Mouse (Mus musculus) gastrocnemius, postnatal 25 days (tissue): Measurements from ENCODE around the gene Nolc1. TPM values are rescaled to one million over a fixed set of nuclear protein-coding genes. Genes with fewer than 3 reads are reported as not detected.

Source experiments
- DNase-seq: peaks from one replicate; pipeline ENCODE4 v3.0.0; 2022
- total RNA-seq, 2 experiments: library from RNA; stranded (reverse); gene quantifications; 1 replicate in 1 of 2; 2 replicates in 1 of 2; pipeline ENCODE4 v1.2.3; 2021

Nolc1 gene
- total RNA-seq, 2 experiments from 2014 or later, result 15.0 to 19.7 TPM

- DNase-seq, result peak; percentile 72
Measured at GRCm38 (mm10) chr19:46041933-46042475, 33.7 kb upstream of the Nolc1 start.

DNA sequence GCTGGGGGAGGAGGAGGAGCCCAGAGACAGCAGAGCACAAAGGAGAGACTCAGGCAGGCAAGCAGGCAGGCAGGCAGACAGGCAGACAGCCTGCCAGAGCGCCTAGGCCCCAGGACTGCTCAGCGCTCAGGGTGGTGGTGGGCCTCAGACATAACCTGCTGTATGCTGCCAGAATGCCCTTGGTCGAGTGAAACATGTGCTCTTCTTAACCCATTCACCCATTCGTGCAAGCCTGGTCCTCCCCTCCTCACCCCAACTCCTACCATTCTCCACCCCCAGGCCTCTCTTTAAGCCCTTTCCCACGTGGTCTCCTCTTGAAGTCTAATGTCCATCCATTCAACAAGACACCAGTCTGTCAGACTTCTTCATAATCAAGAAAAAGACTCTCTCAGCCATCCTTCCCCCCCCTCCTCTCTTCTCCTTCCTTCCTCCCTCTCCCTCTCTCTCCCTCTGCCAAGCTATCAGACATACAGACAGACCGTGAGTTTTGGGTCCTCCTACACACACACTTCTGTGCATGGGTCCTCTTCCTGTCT is 33.1 kb upstream of the Nolc1 start:
- DNase-seq, result no peak

DNA sequence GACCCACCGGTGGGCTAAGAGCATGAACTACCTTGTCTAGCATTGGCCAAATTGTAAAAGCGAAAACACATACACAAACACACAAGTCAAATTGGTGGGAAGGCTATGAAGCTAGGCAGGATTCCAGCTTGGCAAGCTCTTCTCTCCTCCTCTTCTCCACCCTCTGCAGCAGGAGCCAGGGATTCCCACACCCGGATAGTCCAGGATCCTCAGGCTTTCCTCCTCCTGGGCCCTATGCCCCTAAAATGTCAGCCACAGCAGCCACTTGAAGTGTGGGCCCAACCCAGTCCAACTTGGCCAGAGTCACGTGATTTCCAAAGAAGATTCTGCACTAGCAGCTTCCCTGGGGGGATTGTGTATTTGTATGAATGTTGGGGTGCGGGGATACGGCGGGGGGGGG is 32.3 kb upstream of the Nolc1 start:
- peak; percentile 46 for DNase-seq

DNA sequence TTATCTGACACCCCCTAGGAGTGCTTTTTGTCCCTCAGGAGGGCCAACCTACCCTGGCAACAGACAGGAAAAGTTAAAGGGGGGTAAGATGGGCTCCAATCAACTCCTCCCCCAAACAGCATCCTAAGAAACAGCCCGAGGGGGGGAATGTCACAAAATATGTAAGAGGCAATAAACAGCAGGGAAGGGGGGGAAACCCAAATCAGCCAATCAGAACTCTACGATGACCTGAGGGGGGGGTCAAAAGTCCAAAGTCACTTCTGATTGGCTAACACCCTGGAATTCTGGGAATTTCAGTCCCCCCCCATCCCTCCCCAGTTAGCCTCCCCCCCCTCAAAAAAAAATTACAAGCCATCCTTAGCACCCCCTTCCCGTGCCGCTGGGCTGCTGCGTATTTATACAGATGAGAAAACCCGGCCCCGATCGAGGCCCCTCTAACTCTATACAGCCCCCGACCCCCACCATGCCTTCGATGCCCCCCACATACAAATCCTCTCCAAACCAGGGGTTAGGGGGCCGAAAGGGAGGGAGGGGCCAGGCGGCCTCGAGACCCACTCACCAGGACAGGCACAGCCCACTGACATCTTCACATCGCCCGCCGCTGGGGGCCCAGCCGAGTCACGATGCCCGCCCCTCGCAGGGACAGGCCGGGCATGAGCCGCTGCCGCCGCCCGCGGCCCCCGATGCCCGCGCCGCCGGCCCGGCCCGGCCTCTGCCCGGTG is 31.2 kb upstream of the Nolc1 start, which contains the start of gene Pprc1:
TSS of gene Pprc1 (plus strand) at position 616 of the 722 bp plus-strand sequence.
- peak; percentile 70 for DNase-seq

GRCm38 (mm10) chr19:46044993-46045695 is 30.5 kb upstream of the Nolc1 start, which contains the start of gene Ldb1:
TSS of gene Ldb1 (minus strand) at chr19:46045214.
- peak; percentile 87 for DNase-seq

DNA sequence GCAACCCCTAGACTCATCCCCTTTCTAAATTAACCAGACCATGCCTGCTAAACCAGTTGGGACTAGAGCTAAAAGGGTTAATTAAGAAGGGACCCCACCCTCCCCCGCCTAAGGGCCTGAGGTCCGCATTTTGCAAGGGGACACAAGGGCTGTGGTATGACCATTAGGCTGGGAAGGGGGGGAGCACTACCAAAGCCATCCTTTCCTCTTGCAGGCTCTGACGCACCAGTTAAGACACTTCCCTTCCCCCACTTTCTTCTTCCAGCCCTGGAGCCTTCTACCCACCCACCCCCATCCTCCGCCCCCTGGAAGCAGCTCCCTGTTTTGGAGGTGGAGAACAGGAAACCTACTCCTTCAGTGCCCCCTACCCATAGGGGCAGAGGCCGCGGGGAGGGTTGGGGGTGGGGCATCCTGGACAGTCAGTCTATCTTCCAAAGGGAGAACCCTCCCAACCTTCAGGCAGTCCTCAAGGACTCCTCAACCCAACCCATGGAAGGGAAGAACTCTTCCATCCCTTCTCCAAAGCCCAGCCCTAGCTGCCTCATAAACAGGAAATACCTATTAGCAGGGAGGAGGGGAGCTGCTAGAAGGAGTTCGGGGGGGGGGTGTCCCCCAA is 29.9 kb upstream of the Nolc1 start:
- peak; percentile 71 for DNase-seq

DNA sequence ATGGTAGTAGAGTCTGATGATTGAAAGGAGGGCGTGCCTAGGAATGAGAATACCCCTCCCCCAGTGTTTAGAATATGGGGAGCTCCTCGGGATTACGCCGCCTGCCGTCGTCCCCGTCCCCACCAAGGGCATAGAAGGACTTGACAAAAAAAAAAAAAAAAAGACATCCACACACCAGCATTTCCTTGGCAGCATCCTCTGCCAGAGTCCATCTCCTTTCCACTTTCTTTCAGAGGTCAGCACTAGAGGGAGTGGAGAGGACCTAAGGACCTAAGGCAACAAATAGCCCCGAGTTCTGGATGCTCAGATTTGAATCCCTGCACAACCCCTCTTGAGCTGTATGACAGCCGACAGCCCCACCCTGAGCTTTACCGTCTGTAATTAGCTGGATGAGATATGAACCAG is 29.0 kb upstream of the Nolc1 start:
- no peak for DNase-seq

DNA sequence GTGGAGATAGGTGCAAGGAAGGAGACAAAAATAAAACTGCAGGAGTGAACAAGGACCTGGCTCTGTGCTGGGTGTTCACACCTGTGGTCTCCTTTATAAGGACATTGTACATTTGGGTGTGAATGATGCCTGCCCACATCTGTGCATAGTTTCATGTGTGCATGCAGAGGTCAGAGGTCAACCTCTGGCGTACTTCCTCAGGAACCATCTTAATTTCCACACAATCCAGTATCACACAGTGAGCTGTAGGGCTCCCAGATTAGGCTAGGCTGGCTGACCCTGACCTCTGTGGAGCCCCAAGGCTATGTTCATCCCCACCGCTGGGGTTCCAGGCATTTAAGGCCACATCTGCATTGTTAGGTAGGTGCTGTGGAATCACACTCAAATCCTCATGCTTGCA is 28.2 kb upstream of the Nolc1 start:
- DNase-seq, result no peak

GRCm38 (mm10) chr19:46049129-46049528 is 26.5 kb upstream of the Nolc1 start:
- no peak for DNase-seq

DNA sequence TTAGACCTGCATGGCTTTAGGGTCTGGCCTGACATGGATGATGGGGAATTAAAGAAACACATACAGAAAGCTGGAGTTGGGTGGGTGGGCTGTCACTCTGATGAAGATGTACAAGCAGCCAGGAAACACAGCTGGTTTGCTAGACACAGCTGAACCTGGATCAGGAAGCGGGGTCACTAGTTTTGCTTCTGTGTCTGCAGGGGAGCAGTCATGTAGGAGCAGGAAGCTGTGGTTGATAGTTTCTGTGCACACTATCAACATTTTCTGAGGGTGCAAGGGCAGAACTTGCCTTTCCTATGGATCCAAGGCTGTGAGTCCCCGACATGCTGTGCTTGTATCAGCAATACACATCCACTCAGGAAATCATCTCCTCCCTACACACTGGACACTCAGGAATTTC is 25.2 kb upstream of the Nolc1 start:
- DNase-seq, result no peak

- no peak for DNase-seq
Measured at GRCm38 (mm10) chr19:46055752-46056387, 19.8 kb upstream of the Nolc1 start.

DNA sequence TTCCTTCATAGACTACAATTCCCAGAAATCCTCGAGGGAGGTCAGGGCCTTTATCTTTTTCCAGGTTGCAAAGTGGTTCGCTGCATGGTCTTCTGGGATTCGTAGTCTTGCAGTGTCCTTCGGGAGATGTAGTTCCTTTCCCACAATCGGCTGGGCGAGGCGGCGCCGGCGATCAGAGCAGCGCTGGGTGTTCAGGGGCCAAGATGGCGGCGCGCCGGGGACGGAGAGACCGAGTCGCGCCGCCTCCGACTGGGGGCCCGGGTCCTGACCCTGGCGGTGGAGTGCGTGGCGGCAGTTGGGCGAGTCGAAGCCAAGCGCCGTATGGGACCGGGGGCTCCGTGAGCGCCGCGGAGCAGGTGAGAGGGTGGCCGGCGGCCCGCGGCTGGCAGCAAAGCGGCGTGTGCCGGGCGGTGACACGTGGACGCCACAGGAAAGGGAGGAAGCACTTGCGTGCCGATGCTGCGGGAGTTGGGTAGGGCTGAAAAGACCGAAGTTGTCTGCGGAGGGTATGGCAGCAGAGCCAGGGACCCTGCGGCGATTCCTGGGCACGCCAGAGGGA is 19.2 kb upstream of the Nolc1 start:
- peak; percentile 94 for DNase-seq

- DNase-seq, result peak; percentile 87
Measured at GRCm38 (mm10) chr19:46056947-46057607, 18.6 kb upstream of the Nolc1 start.

- no peak for DNase-seq
Measured at GRCm38 (mm10) chr19:46058466-46058865, 17.2 kb upstream of the Nolc1 start.

GRCm38 (mm10) chr19:46060845-46061244 is 14.8 kb upstream of the Nolc1 start:
- no peak for DNase-seq

GRCm38 (mm10) chr19:46068054-46068453 is 7.6 kb upstream of the Nolc1 start:
- no peak for DNase-seq

- DNase-seq, result no peak
Measured at GRCm38 (mm10) chr19:46073285-46073684, 2.4 kb upstream of the Nolc1 start.

GRCm38 (mm10) chr19:46074266-46074665 is 1.4 kb upstream of the Nolc1 start:
- no peak for DNase-seq

DNA sequence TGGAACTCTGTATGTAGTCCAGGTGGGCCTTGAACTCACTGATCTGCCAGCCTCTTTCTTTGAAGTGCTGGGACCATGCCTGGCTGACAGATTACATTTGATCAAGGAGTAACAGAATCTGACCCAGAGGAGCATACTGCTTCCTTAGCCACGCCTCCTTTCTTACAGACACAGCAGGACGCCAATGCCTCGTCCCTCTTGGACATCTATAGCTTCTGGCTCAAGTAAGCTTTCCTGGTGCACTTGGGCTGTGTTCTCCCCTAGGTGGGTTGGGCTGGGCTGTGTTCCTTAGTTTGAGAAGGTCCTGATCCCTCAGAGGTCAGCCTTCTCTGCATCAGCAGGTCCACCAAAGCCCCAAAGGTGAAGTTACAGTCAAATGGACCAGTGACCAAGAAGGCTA is 2.9 kb downstream of the Nolc1 start:
- DNase-seq, result no peak

- DNase-seq, result no peak
Measured at GRCm38 (mm10) chr19:46085185-46085584, 9.5 kb downstream of the Nolc1 start.

- no peak for DNase-seq
Measured at GRCm38 (mm10) chr19:46086337-46086736, 10.7 kb downstream of the Nolc1 start.
